Mouse (Mus musculus) erythroblast, adult 5-6 weeks (primary cell): ENCODE results near the gene 6430571L13Rik. TPM values are rescaled to one million over a fixed set of nuclear protein-coding genes. Genes with fewer than 3 reads are reported as not detected.

Experiments
- ATAC-seq: replicated peaks from 2 replicates; pipeline ENCODE4 v1.8.0; 2016; ENCODE audit warnings: moderate number of reproducible peaks, mild to moderate bottlenecking, moderate TSS enrichment, inconsistent platforms; ENCODE audit not compliant: poor library complexity, low FRiP score, severe bottlenecking
- total RNA-seq, 2 experiments: library from RNA; stranded (forward) in 1 of 2; stranded (reverse) in 1 of 2; fragments of 150-400 nt in 1 of 2; fragments of 200-764, 138-1000 nt in 1 of 2; gene quantifications; 2 replicates each; pipeline versions ENCODE4 v1.2.3 to v1.2.4; 2015 to 2017; ENCODE audit warnings: low replicate concordance in 2 of 2

The 6430571L13Rik gene
- total RNA-seq, 2 experiments from 2014 or later: not detected

DNA sequence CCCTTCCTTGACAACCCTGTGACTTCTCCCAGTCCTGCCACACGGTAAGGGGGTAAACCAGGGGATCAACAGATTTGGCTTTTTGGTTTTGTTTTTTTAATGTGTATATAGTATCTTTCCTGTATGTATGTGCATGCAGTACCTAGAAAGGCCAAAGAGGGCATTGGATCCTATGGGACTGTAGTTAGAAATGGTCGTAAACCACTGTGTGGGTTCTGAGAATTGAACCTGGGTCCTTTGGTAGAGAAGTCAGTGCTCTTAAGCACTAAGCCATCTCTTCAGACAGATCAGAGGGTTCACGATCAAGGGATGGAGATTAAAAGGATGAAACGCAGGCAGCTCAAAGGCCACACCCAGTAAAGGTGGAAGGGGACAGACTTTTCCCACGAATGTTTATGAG, 5.4 kb upstream of the 6430571L13Rik start:
- ATAC-seq: no peak

DNA sequence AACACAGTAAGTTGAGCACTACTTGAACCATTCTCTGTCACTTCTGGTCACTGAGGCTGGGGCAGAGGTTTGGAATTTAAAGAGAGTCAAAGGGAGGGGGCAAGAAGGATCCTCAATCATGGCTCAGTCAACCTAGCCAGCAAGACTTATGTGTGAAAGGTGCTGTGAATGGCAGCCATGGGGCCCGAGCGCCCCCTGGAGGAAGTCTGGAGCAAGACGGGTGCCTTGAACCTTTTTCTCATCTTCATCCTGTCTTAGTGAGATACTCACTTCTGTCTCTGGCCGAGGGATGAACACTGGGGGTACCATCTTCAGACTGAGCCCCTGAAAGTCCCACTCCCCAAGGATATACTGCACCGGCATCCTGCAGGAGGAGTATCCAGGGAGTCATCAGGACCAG, 4.5 kb upstream of the 6430571L13Rik start:
- ATAC-seq: peak; percentile 81

DNA sequence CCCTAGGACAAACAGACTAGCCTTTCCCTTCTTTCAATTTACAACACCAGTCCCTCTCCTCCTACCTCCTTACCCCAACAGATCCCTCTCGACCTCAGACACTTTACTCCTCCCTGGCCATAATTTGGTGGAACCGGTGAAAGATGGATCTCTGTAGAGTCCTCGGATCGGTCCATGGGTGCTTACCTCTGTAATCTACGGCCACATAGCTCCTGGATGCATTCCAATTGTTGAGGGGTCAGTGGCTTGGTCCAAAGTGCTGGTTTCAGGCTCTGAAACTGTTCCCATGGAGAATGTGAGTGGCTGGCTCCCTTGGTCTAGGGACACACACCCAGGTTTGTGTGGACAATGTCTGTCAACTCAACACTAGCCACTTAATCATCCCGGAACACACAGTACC, 4.0 kb upstream of the 6430571L13Rik start:
- no peak for ATAC-seq

DNA sequence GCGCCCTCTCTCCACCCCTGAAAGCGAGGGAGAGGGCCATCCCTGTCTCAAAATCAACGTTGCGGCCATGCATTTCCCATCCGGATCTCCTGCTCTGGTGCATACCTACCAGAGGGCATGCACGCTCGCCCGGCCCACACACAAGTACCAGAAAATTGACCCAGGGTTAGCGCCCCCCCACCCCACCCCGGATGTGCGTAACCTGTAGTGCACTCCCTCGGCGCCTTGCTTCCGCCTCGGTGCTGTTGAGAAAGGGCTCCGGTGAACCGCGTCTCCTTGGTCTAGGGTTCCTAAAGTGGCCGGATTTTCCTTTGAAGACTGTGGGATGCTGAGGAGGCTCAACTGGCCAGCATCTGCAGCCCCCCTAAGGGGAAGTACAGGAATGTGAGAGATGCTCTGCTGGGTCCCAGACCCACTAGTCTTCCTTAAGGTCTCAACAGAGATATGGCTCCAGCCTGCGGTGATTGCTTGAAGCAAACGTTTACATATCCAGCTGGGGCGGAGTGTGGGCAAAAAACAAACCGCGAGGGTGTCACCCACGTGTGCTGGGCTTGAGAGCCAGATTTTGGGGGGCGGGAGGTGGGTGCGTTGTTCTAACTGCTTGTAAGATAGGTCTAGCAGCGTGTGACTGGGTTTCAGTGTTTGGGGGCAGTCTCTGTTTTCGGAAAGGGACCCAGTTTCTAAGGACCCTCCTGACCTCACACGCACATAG, 2.1 kb upstream of the 6430571L13Rik start, which contains the start of gene Hemk1:
TSS of gene Hemk1 (minus strand) at position 179 of the 712 bp plus-strand sequence.
- ATAC-seq: no peak

DNA sequence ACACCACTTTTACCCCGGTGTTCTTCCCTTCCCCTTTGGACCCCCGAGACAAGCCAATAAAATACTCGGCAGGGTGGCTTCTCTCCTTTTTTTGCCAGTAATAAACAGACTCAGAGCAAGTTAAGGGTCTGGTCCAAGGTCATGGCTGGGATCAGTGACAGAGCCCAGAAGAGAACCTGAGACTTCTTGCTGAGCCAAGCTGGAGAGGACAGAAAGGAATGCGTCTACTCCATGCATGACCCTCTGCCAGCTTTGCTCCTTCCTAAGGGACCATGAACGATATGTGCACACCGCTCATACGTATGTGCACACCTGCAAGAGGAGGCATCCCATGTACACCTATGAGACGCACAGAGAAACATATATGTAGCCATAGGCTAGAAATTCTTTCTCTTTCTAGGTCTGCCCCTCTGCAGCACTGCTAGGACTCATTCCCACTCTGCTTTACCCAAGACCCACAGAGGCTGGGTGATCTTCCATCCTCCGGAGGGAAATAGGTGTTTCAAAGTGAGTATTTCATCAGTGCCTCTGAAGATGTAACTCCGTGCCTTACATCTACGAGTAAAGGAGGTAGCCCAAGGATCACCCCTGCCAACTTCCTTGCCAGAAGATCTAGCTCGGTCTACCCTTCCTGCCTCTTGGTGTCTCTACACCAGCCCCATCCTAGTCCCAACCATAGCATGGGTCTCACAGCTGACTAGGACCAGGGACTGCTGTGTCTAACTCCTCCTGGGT, 676 bp downstream of the 6430571L13Rik start:
- no peak for ATAC-seq

DNA sequence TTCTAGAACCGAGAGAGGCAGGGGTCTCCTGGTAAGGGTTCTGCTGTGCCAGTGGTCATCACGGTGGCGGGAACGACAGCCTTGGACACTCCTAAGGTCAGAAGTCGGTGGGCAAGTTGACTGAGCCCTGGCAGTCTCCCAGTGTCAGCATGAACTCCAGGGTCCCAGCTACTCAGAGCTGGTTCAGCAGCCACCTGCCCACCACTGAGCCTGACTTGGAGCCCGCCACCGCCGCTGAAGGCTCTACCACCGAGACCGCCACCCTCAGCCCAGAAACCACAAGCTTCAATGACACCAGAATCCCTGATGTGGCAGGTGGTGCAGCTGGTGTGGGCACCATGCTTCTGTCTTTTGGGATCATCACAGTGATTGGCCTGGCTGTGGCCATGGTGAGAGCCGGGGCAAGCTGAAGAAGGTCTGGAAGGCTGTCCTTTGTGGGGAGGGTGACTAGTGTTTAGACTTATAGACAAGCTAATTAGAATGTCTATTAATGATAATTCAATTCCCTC, 1.9 kb downstream of the 6430571L13Rik start:
- no peak for ATAC-seq

DNA sequence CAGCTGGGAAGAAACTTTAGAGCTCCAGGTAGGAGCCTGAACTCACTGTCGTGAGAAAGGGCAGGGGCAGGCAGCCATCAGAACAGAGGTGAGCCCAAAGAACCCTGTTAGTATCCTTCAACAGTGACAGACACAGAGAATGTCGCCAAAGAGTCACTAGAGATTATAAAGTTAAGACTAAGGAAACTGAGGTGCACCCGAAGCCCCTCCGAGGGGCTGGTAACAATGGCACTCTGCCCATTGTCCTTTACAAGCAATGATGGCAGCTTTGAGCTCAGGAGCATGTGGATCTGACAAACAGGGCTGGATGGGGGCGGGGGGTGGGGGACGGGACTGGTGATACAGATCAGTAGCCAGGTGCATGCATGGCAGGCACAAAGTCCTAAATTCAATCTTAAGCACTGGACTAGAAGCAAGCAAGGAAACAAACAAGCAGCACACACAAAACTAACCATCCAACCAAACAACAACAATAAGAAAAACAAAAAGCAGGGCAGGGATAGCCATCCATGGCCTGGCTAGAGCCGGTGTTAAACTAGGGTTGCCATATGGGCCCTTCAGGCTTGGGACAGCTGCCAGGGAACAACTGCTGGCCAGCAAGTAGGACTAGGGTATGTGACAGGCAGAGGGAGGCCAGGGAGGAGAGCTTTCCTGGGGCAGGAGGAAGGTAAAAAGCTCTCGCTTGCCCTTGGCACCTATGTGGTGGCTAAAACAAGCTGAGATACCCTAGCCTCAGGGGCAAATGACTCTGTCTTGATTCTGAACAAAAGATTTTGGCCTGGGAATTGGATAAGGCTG, 2.9 kb downstream of the 6430571L13Rik start:
- no peak for ATAC-seq

DNA sequence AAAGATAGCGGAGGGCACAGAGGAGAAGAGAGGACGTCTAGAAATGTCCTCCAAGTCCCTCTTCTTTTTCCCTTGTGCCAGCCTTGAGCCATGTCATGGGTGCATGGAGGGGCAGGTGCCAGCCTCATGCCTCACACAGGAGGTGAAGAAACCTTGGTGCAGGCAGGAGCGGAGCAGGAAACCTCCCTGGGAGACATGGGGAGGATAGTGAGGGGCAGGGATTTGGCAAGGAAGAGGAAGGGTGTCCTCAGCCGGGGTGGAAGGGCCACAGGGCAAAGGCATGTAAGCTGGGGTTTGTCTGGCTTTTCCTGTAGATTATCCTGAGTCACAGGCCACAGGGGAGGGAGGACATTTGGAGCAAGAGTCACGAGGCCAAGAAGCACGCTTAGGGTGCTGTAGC, 3.6 kb downstream of the 6430571L13Rik start:
- ATAC-seq: no peak

DNA sequence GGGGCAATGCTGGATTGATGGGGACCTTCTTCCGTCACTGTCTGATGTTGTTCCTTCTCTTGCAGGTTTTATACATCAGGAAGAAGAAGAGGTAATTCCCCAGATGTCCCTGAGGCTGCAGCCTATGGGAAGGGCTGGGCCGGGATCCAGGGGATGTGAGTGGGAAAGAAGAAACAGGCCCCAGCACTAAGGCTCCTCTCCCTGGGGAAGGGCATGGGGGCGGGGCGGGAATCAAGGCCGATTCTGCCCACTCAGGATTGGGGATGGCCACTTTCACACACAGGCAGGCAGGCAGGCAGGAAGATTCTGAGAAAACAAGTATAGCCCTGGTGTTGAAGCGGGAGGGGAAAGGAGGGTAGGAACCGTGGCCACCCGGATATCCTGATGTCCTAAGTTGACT, 5.7 kb downstream of the 6430571L13Rik start:
- no peak for ATAC-seq

DNA sequence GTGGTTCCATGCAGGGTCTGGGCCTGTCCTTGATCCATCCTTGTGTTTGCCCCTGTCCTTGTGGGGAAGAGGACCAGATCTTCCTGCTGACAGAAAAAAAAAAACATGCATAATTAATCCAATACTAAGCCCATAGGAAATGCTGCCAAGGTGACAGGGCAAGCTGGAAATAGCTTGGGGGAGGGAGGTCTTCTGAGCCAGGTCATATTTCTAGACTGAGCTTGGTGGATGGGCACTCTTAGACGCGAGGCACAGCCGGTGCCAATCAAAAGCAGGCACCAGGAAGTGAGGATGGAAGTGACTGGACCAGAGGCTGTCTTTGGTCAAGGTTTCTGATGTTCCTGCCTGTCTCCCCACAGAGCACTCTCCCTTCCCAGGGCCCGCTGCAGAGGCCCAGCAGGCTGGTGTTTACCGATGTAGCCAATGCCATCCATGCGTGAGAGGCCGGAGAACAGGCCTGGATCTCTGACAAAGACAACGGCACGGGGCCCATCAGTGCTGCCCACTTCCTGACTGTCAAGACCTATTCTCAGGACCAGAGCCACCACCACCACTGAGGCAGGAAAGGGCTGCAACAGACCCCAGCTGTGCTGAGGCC, 7.3 kb downstream of the 6430571L13Rik start:
- ATAC-seq: no peak

DNA sequence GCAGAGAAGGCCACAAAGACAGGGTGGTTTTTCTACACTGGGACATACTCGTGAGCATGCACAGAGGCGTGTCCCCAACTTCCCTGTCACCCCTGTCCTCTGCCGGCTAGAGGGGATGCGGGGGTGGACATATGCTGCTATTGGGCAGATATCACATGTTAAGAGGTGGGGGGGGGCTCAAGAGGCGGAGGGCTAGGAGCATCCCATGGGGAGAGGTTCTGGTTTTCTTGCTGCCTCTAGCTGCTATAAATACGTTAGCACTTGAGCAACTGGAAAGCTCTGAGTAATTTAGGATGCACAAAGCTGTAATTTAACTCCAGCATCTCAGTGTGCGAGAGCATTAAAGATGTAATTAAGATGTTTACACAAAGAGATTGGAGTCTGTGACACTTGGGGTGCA, 8.9 kb downstream of the 6430571L13Rik start:
- no peak for ATAC-seq

DNA sequence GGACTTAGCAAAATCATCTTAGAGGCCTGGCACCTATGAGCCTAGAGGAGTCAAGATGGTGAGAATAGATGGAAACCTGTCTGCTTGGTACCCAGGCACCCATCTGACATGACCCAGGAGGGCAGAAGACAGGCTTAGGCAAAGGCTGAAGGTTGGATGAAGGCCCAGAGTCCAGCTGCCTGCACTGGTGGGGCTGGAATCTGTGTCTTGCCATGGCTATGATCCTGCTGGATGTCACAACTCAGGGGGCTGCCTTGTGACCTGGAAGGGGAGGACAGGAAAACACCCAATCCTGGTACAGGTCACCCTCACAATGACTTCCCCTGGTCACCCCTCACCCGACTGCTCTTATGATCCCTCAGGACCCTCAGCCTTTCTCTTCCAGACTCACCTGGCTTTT, 14.4 kb downstream of the 6430571L13Rik start:
- ATAC-seq: no peak

DNA sequence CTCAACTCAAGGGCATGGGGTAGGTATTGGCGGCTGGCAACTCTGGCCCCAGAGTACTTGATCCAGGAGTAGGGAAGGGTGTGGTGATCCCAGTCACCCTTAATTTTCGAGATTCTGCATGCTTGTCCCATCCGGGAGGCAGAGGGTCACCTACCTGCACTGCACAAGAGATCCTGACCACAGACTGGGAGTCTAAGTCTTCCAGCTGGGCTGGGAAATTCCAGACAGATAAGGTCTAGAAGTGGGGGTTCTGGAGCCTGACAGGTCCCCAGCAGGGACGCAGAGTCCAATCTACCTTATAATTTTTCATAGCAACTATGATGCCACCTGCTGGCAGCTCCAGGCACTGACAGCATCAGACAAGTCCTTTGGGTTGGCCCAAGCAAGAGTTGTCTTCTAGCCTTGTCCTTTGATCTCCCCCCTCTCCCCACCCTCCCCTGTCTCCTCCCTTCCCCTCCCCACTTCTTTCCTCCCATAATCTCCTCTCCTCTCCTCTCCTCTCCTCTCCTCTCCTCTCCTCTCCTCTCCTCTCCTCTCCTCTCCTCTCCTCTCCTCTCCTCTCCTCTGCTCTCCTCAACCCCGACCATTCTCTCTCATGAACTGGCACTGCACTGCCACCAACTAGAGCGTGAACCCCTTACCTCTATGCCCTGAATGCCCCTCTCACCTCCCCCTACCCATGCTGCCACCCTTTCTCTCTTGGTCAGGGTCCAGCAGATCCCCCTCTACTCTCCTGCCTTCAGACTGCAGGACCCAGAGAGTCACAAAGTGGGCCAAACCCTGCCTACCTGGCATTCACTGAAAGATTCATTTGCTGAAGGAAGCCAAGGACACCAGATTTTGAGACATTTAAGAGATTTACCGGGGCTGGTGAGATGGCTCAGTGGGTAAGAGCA, 15.7 kb downstream of the 6430571L13Rik start:
- ATAC-seq: peak; percentile 57; the same call in 1 of the 2 replicates

DNA sequence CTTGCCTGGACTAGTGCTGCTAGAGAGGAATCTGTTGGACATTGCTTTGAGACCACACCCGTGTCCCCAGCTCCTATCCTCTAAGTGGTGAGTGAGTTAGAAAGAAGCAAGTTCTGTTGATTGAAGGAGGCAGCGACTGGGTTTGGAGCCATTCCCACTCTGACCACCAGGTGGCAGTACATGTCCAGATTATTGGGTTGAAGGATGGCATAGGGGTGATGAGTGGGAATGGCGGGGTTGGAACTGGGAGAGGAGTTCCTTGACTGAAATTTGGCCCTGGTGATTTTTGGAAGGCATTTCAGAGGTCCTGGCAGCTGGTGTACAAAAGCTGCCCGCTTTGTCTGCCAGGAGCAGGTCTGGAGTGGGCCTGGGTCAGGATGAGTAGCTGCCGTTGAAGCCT, 17.2 kb downstream of the 6430571L13Rik start:
- peak; percentile 73 for ATAC-seq

DNA sequence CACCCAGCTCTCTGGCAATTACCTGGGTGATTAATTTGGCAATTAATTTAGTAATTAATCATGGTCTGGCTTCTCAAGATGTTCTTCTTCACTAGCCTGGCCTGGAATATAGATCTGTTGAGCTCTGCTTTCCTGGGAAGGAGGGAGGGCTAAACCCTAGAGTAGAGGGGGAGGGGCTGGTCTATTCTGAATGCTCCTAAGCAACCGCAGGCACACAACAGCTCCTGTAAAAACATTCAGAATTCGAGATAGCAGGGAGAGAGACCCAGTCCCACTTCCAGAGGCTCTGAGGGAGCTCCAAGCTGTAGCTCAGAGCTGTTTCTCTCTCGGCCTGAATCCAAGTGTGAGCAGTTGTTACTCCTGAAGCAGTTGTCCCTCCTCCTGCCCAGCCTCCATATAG, 20.6 kb downstream of the 6430571L13Rik start:
- no peak for ATAC-seq

DNA sequence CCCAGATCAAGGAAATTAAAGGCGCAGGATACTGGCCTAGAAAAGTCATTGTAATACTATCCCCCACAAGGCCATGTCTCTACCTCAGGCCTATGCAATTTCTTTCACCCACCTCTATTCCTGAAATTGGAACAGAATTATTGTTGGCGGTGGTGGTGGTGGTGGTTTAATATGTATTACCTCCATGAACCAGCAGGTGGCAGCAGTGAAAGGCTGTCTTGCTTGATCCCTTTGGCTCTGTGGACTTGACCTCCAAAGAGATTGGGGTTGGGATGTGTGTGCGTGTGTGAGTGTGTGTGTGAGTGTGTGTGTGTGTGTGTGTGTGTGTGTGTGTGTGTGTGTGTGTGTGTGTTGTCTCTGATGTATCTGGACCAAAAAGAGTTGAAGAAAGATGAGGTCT, 26.2 kb downstream of the 6430571L13Rik start:
- peak; percentile 53 for ATAC-seq

DNA sequence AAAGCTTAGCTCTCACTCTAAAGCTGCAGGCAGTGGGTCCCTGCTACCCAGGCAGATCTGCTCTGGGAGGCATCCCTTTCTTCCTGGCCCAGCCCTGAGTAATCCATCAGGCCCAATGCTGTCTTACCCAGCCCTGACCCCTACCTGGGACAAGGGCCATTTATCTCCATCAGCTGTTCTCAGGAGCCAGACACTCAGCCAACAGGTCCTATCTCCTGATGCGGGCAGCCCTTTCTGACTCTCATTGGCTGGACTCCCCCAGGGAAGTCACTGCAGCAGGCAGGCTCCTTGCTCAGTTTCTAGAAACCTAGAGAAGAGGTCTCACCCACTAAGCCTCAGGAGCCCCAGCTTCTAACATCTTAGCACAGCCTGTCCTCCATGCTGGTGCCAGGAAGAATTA, 27.9 kb downstream of the 6430571L13Rik start:
- ATAC-seq: peak; percentile 66

DNA sequence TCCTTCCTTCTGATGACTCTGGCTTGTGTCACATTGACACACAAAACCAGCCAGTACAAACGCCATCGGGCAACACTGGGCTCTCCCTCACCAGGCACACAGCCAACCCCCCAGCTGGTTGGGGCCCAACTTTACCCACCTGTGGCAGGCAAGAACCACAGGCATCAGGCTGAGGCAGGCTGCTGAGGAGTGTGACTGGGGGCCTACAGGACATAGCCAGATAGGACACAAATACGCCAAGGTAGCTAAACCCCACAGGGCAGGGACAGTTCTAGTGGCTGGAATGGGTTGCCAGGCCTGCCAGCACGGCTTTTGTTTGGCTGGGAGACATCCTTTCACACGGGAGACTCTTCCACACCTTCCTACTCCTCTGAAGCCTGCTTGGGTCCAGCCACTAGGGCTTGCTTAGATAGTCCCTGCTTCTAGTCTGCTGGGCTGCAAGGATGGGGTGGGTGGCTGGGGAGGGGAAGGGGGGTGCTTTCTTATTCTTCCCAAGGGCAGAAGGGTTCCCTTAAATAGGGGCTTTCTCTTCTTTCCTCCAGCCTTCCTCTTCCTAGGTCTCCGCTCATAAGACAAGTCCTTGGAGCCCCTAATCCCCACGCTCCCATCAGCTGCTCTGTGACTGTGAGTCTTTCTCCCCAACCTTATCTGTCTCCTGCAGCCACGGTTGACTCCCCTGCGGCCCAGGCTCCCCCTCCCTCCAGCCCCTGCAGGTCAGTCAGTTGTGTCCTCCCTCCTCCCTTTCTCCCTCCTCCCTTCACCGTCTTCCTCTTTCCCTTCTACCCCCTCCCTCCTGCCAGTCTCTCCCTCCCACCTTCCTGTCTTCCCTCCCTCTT, 29.1 kb downstream of the 6430571L13Rik start:
- ATAC-seq: peak; percentile 83
